Mouse (Mus musculus): ENCODE measurements at regions not wholly inside any gene's neighbourhood (a gene's known extent, or its start where the extent isn't known, plus 50 kb on each side); places are given as distances from the start of the nearest gene placed in this dataset.

- TF ChIP-seq CTCF (IDR thresholded peaks at IDR 0.05; ENCODE audit: low read depth, low read length) (no peak), POLR2A (IDR thresholded peaks at IDR 0.05; ENCODE audit: borderline replicate concordance, low read depth, low read length) (no peak)
- Histone ChIP-seq H3K4me1 (ENCODE audit: control insufficient read depth, insufficient read depth, low read length) (peaks cover 22% of the 10 kb centered on the region), H3K27ac (ENCODE audit: insufficient read depth, low read depth, low read length) (peak overlapping the region; percentile 9; the same call in 1 of the 2 replicates), H3K4me3 (ENCODE audit: insufficient read depth, low read length) (no peak overlapping the region)
Measured at GRCm38 (mm10) chr9:61242167-61242860, 129.9 kb upstream of the Tle3 start.

DNA sequence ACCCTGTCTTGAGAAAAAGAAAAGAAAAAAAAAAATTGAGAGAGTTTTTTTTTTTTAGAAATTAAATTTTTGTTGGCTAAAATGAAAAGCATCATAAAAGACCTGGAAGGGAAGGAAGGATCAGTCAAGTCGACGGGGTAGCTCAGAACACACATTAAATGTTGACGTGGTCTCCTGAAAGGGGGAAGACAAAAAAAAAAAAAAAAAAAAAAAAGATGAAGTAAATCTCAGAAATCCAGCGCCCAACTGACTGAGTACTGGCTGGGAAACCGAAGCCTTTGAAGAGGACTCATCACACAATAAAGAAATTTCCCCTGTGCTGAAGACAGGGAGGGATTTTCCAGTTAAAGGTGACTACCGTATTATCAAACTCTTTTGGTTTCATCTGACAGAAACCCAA, 128.9 kb upstream of the Tle3 start:
- TF ChIP-seq CTCF (IDR thresholded peaks at IDR 0.05; ENCODE audit: low read depth, low read length) (no peak), POLR2A (IDR thresholded peaks at IDR 0.05; ENCODE audit: borderline replicate concordance, low read depth, low read length) (no peak)
- H3K4me3 ChIP-seq (ENCODE audit: insufficient read depth, low read length): no peak overlapping the region
- peaks cover 23% of the 10 kb centered on the region for H3K4me1 ChIP-seq (ENCODE audit: control insufficient read depth, insufficient read depth, low read length)
- no peak overlapping the region for H3K27ac ChIP-seq (ENCODE audit: insufficient read depth, low read depth, low read length)

GRCm38 (mm10) chr9:61249691-61250425, 122.3 kb upstream of the Tle3 start:
- Histone ChIP-seq H3K4me3 (ENCODE audit: insufficient read depth, low read length) (no peak overlapping the region), H3K27ac (ENCODE audit: insufficient read depth, low read depth, low read length) (no peak overlapping the region), H3K4me1 (ENCODE audit: control insufficient read depth, insufficient read depth, low read length) (peaks cover 26% of the 10 kb centered on the region)
- no peak for TF ChIP-seq POLR2A (IDR thresholded peaks at IDR 0.05; ENCODE audit: borderline replicate concordance, low read depth, low read length)
- TF ChIP-seq CTCF (IDR thresholded peaks at IDR 0.05; ENCODE audit: low read depth, low read length): no peak

- Histone ChIP-seq H3K27ac (ENCODE audit: insufficient read depth, low read depth, low read length) (no peak overlapping the region), H3K4me1 (ENCODE audit: control insufficient read depth, insufficient read depth, low read length) (peaks cover 26% of the 10 kb centered on the region), H3K4me3 (ENCODE audit: insufficient read depth, low read length) (no peak overlapping the region)
- TF ChIP-seq POLR2A (IDR thresholded peaks at IDR 0.05; ENCODE audit: borderline replicate concordance, low read depth, low read length): no peak
- TF ChIP-seq CTCF (IDR thresholded peaks at IDR 0.05; ENCODE audit: low read depth, low read length): no peak
Measured at GRCm38 (mm10) chr9:61251606-61252005, 120.6 kb upstream of the Tle3 start.

GRCm38 (mm10) chr9:61253761-61254160, 118.4 kb upstream of the Tle3 start:
- no peak overlapping the region for H3K27ac ChIP-seq (ENCODE audit: insufficient read depth, low read depth, low read length)
- H3K4me3 ChIP-seq (ENCODE audit: insufficient read depth, low read length): no peak overlapping the region
- TF ChIP-seq CTCF (IDR thresholded peaks at IDR 0.05; ENCODE audit: low read depth, low read length) (no peak), POLR2A (IDR thresholded peaks at IDR 0.05; ENCODE audit: borderline replicate concordance, low read depth, low read length) (no peak)
- H3K4me1 ChIP-seq (ENCODE audit: control insufficient read depth, insufficient read depth, low read length): peaks cover 21% of the 10 kb centered on the region

GRCm38 (mm10) chr9:61257488-61257887, 114.7 kb upstream of the Tle3 start:
- TF ChIP-seq POLR2A (IDR thresholded peaks at IDR 0.05; ENCODE audit: borderline replicate concordance, low read depth, low read length) (no peak), CTCF (IDR thresholded peaks at IDR 0.05; ENCODE audit: low read depth, low read length) (no peak)
- H3K4me3 ChIP-seq (ENCODE audit: insufficient read depth, low read length): no peak overlapping the region
- H3K27ac ChIP-seq (ENCODE audit: insufficient read depth, low read depth, low read length): no peak overlapping the region
- H3K4me1 ChIP-seq (ENCODE audit: control insufficient read depth, insufficient read depth, low read length): peaks cover 6% of the 10 kb centered on the region

- Histone ChIP-seq H3K27ac (ENCODE audit: insufficient read depth, low read depth, low read length) (no peak overlapping the region), H3K4me1 (ENCODE audit: control insufficient read depth, insufficient read depth, low read length) (0 out of 2 replicates have a peak, but pooled peaks cover under 1% of the 10 kb centered on the region), H3K4me3 (ENCODE audit: insufficient read depth, low read length) (no peak overlapping the region)
- TF ChIP-seq POLR2A (IDR thresholded peaks at IDR 0.05; ENCODE audit: borderline replicate concordance, low read depth, low read length): no peak
- no peak for TF ChIP-seq CTCF (IDR thresholded peaks at IDR 0.05; ENCODE audit: low read depth, low read length)
Measured at GRCm38 (mm10) chr9:61258100-61258499, 114.1 kb upstream of the Tle3 start.

DNA sequence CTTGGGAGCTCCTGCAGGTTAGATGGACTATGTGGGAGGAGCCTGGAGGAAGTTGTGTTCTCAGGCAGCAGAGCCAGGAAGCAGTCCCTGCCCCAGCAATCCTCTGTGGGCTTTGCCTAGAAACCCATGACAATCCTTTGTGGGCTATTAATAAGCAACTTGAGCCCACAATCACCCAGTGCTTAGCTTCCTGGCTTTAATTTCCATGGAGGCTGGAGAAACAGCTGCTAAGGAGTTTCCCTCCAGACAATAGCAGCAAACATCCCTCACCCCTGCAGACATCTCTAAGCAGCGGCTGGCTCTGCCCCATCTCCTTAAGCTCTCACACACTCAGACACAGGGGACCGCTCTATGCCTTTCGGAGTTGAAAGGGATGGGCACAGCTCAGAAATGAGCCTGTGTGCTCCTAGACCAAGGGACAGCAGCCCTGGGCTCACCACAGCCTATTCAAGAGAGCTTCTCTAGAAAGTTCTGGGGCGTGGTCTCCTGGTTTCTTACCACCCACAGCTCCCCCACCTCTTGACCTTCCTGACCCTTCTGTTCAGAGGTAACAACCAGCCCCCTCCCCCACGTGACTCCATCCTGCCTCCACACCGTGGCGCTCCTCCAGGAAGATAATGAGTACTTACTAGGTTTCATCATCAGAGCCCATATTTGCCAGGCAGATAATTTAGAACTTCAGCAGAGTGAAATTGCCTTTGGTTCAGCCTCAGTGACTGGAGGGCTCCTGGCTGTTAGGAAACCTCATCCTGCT, 112.6 kb upstream of the Tle3 start:
- H3K27ac ChIP-seq (ENCODE audit: insufficient read depth, low read depth, low read length): no peak overlapping the region
- no peak for TF ChIP-seq CTCF (IDR thresholded peaks at IDR 0.05; ENCODE audit: low read depth, low read length)
- no peak for TF ChIP-seq POLR2A (IDR thresholded peaks at IDR 0.05; ENCODE audit: borderline replicate concordance, low read depth, low read length)
- no peaks in the 10 kb centered on the region for H3K4me1 ChIP-seq (ENCODE audit: control insufficient read depth, insufficient read depth, low read length)
- H3K4me3 ChIP-seq (ENCODE audit: insufficient read depth, low read length): no peak overlapping the region

GRCm38 (mm10) chr9:61261263-61261662, 110.9 kb upstream of the Tle3 start:
- no peak for TF ChIP-seq CTCF (IDR thresholded peaks at IDR 0.05; ENCODE audit: low read depth, low read length)
- Histone ChIP-seq H3K4me3 (ENCODE audit: insufficient read depth, low read length) (no peak overlapping the region), H3K27ac (ENCODE audit: insufficient read depth, low read depth, low read length) (no peak overlapping the region), H3K4me1 (ENCODE audit: control insufficient read depth, insufficient read depth, low read length) (no peaks in the 10 kb centered on the region)

All from bone marrow macrophage, adult 2 months (primary cell).